Mouse (Mus musculus) common myeloid progenitor, adult 5-6 weeks (primary cell): ENCODE measurements around the gene Thsd7a. TPM values are rescaled to one million over a fixed set of nuclear protein-coding genes. Genes with fewer than 3 reads are reported as not detected.
A peak's percentile ranks its signal among the peaks of the same experiment; 100 is the strongest.

Experiments used
- ATAC-seq: replicated peaks from 2 replicates; pipeline ENCODE4 v1.8.0; 2016; ENCODE audit warnings: low read depth, mild to moderate bottlenecking, moderate TSS enrichment, inconsistent platforms; ENCODE audit not compliant: poor library complexity, severe bottlenecking
- total RNA-seq: library from RNA; stranded (forward); fragments of 200-1000, 187-1606 nt; gene quantifications from 2 replicates; pipeline ENCODE4 v1.2.3, GENCODE M21; 2017

The Thsd7a gene
- total RNA-seq, 1 experiment from 2014 or later, result not detected

DNA sequence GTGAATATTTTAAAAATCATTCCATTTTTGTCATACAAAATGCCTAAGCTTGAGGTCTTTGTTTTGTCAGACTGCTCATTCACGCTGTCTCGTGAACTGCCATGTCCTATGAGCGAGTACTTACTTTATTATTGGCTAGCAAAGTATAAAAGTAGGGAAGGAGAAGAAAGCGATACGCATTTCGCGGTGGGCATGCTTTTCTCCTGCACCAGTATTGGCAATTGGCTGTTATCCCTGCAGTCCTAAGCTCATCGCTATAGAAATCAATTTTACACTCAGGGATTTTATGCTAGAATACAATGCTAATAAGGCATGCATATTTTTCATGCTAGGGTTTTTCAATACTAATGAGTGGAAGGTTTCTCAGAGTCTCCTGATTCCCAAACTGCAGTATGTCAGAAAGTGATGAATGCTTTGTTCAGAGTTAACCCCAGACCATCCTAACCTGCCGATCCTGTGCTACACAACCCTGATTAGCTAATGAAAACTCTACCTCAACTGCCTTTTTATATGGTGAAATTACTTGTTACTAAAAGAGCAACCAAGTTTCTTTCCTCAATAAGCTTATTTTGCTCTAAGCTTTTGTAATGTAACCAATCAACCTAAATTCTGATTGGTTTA, 230.8 kb downstream of the Thsd7a start:
- ATAC-seq, result no peak

DNA sequence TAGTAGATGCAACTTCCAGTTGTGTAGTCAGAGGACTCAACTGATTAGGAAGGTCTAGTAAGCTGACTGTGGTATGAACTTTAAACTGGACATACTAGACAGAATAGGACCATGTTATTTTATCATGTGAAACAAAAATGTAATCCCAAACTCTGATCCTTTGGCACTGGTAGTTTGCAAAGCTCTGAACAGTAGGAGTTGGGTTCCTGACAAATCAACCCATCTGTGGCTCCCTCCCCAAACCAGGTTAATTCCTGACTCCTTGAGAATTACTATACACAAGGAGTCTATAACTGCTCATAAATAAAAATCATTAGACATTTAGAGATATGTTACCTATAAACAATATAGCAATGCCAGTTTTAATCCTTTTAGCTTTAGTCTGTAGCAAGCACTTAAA, 231.5 kb downstream of the Thsd7a start:
- ATAC-seq, result no peak

DNA sequence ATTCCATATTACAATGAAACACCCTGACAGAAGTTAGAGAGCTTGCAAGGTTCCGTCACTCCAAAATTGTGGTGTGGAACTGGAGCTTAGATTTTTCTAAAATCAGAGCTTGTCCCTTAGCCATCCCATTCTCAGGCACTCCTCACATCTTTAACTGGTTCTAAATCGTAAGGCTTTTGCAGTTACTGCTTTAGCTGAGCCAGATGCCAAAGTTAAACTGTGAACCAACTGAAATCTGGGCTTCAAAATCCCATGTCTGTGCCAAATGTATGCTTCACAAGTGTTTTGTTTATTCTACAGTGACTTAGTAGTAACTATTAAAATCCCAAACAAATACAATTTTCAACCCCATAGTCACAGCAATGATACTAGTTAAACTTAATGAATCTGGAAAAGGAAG, 242.3 kb downstream of the Thsd7a start:
- ATAC-seq, result no peak

DNA sequence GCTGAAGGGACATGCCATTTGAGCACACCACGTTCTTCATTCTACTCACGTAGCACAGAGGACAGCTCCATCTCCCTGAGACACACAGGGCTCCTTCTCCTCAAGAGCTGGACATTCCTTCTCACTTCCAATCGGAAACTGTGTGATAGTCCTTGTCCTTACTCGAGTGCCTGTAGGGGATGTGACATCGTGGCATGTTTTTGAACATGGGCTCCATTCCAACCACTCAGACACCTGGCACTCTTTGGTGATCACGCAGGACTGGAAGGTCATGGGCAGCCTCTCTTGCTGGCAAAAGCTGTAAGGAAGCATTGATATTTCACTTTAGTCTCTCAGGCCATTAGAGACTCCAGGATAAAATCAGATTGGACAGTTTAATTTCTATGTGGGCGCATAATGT, 245.3 kb downstream of the Thsd7a start:
- no peak for ATAC-seq

DNA sequence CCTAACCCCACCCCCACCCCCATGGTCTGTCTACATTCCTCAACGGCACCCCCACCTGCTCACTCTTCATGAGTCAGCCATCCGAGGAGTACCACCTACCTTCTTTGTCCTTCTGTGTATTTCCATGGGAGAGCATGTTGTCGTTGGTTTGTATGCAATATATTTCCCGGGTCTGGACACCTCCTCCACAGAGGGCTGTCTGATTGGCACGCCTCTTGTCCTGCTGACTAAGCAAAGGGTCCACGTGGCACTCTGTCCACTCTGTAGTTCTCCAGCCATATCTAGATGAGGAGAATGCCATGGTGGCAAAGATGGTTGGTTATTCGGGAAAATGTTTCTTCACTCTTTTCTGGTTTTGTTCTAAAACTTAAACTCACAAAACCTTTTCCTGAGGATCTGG, 248.3 kb downstream of the Thsd7a start:
- no peak for ATAC-seq

DNA sequence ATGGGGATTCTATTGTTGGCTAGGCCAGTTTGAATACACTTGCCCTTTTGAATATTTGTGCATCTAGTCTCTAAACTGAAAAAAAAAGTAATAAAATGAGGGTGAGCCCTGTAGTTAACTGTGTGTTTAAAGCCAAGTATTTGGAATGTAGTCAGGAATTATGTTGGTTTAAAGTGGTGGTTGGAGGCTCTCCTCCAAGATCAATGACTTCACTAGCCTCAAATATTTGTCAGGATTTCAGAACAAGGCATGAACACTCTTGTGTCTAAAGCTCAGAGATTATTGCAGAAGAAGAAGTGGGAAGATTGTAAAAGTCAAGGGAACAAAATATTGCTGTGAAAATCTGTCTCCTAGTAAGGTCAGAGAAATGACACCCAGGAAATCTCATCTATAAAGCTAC, 249.3 kb downstream of the Thsd7a start:
- ATAC-seq, result no peak

DNA sequence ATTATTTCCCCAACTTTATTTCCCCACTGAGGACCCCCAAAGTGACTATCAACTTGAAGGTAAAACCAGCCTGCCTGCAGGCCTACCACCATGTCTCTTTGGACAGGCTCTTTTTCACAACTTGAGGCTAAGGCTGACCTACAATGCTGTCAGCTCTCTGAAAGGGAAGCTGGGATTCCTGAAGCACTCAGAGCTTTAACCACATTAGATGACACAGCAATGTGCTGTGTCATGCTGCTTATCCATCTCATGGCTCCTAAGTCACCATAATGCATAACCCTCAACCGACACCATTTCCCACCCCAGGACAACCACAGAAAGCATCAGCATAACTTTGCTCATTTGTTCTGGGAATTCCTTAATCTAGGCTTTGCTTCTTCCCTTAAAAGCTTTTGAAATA, 255.6 kb downstream of the Thsd7a start:
- ATAC-seq, result peak; percentile 100

DNA sequence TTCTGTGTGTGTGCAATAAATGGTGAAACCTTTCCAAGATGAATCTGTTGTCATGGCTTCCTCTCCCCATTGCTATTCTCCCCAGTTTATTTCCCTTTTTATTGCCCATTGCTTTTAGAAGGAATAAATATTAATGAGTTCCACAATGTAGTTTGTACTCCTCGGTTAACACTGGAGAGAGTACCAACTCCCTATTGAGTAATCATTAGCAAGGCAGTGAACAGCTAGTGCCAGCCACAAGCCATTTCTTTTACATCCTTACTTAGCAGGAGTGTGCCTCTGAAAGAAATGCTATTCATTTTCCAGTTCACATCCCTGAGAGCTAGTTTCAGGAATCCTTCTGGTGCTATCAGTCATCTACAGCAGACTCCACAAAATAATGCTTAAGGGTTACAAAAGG, 260.3 kb downstream of the Thsd7a start:
- ATAC-seq, result no peak

DNA sequence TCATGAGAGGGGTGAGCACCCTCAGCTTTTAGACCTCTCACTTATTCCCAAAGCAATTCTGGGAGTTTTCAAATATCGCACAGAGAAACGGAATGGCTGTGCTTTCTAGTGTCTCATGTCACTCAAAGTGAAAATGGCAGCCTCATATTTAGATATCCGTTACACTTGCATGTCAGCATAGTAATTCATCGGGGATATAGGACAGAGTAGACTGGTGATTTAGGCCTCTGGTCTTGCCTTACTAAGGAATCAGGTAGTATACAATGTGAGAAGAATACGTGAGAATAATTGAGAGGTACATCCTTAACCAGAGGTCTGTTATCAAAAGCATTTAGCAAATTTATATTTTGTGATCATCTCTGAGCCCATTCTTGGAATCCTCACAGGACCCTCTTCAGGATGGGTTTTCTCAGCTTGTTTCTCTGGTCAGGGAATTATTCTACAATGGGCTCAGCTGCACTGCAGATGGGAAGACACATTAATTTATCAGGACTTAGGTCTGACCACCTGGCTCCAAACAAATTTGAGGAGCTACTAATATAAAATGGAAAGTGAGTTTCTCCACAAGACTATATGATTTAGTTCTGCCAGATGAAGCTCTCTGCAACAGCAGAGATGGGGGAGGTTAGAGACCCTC, 267.6 kb downstream of the Thsd7a start:
- no peak for ATAC-seq

DNA sequence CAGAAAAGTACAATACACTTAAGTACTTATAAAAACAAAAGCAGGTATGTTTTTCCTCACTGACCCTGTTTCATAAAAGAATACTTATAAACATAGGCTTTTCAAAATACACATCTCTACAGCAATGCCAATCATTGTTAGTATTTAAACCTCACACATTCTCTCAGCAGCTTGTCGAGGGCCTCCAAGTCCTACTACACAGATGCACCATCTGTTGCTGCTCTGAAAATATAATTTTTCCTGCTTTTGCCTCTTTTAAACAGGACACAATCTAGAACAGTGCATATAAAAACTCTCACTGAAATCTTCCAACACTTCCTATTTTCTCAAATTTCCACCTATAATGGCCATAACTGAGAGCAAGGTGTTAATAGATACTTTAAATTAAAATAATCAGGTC, 270.9 kb downstream of the Thsd7a start:
- no peak for ATAC-seq

DNA sequence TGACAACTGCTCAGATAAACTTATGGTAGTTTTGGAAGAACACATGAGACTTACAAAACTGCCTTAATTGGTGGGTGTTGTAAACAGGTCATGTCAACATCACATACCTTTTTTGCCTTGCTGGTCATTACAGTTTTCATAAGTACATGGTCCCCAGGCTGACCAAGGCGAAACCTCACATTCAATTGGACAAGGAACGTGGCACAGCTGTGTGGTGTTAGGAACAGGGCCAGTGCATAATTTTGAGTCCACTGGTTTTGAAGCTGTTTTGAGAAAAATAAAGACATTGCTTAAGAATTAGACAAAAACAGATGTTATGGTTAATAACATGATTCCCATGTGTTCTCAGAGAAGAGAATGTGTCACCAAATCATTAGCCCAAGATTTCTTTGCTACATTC, 278.3 kb downstream of the Thsd7a start:
- ATAC-seq, result no peak

DNA sequence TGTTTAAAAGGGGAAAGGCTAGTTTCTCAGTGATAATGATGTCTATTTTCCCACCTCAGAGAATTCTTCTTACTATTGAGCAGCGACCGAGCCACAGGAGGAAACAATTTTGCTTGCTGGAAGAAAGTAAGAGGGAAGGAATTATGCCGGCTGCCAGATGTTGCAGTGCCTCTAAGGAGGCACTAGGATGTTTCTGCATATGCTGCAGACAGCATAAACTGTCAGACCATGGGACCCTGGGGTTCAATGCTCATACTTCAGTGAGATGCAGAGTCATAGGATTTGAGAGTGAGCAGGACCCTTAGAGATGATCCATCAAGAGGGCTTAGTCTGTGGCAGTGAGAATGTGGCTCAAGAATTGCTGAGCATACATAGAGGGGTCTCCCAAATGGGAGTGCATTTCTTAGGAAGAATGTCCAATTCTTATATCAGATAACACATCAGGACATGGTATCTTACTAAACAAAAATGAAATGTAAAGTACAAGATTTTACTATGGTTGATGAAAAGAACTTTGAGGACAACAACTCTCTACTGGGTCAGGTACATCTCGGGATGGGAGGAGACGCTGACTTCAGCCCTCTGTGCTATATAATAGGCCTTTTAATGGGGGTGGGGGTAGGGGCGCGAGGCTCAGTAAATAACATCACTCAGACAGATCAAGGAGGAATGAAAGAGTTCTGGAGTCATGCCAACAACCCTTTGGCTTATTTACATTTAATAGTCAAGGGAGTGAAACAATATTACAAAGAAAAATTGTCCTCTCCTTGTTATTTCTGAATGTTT, 281.7 kb downstream of the Thsd7a start:
- ATAC-seq, result no peak

DNA sequence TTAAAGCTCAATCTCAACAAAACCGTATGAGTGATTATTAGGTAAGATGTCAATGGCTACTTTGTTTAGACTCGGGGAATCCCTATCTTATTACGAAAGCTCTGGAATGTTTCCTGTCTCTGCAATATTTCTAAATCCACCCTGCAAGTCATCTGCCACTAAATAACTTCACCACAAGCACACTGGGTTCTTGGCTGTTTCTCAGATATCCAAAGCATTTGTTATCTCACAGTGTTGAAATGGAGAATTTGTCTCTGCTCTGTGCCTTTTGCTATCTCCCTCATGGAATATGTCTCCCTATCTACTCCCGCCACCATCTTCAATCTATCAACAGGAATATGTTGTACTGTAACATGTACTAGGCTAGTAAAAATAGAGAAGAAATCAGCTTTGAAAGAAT, 290.4 kb downstream of the Thsd7a start:
- no peak for ATAC-seq

DNA sequence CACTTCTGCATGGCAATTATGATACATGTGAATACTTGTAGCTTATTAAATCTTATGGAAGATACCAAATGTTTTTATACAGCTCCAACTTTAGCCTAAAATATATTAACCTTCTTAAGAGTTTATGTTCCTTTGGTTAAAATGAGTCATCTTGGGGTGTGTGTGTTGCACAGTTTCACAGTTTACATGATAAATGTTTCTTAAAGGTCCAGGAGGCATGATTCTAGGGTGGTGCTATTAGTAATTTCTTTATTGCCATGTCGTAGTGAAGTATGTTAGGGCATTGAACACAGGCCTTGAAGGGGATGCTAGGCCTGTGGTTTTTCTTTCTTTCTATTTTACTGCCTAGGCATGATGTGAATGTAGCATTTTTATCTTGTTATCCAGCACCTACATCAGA, 291.8 kb downstream of the Thsd7a start:
- no peak for ATAC-seq

DNA sequence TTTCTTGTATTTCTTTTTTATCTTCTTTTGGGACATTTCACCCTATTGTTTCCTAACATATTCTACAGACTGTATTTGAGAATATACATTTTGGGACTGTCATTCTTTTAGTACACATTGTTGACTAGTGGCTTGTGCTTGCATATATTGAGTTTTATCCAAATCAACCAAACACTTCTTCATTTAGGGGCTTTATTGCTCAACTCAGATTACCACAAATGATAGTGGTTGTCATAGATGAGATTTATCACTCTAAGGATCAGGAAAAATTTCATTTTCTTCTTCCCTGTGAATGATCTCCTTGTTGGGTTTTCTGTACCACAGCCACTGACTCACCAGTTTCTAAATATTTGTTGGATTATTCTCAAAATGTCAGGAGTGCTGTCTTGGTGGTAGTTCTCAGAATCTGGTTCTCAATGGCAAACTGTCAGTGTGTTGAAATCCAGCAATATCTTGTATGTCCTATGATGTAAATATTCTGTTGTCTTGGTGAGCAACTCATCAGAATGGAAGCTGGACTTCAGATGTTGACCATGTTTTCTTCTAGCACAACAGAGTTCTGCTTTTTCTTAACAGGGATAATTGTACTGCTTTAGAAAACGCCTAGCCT, 294.2 kb downstream of the Thsd7a start:
- peak; percentile 50 for ATAC-seq

DNA sequence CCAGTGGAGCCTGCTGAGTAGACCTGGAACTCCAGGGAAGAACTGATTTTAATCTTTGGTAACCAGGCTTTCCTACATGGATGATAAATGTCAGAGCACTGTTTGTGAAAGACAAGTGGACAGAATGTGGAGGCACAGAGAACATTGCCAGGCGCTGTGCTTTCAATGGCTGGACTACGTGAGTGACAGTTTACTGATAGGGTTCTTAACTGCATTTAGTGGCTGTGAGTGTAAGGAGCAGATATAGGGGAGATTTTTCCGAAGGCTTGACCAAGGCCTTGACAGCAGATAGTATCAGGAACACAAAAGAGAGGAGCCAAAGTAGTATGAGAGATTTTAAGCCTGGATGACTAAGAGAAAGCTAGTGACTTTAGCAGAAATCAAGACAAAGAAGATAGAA, 295.1 kb downstream of the Thsd7a start:
- 0 out of 2 replicates have a peak, but pooled peaks have one; percentile 39 for ATAC-seq

DNA sequence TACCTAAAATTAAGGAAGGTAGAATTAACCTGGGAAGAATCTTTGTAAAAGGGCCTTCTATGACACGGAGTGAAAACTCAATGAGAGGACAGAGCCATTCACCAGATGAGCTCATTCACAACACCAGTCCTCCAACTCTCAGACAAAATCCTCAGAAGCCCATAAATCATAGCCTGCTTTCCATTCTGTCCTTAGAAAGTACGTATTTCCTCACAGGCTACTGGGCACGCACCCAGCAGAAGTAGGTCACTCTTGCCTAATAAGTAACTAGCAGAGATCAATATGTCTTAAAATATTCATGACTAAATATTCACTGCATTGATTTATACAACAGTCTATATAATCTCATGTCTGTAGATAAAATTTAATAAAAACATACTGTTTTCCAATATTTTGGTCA, 300.4 kb downstream of the Thsd7a start:
- no peak for ATAC-seq

DNA sequence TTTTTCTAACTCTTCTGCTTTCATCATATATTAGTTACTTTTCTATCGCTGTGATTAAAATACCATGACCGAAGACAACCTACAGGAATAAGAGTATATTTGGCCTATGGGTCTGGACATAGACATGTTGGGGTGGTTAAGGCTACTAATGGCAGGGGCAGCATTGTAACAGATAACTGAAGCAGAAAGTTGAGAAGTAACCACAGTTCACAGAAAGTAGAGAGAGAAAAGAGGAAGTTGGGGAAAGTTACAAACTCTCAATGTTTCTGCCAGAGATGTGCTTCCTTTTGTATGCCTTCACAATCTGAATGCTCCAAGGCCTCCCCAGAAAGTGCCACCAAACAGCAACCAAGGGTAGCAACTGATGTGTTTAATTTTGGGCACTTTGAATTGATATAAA, 303.7 kb downstream of the Thsd7a start:
- peak; percentile 98 for ATAC-seq

DNA sequence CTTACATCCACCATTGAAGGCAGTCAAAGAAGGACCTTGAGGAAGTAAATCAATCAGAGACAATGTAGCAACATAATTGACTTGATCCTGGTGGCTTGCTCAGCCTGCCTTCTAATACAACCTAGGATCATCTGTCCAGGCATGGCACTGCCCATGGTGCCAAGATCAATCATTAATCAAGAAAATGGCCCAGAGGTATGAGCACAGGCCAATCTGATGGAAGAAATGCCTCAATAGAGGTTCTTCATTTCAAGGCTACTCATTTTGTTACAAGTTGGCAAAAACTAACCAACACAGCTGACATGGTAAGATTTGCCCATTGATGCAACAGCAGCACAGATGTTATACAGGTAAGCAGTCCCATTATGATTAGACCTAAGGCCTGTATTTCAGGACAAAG, 309.6 kb downstream of the Thsd7a start:
- ATAC-seq, result no peak

DNA sequence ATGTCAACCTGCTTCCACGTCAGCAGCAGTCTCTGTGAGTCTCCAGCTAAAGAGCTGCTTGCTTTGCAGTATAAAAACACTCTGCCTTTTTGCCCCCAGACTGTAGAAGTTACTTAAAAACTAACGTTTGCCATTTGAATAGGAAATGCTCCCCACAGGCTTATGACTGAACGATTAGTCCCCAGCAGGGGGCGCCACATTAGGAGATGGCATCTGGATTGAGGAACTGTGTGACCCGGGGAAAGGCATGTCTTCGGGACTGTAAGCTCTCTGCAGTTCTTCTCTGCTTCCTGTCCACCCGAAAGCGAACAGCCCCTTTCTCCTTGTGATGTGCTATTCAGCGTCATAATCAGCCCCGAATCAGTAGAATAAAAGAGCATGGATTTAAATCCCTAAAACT, 330.1 kb downstream of the Thsd7a start:
- ATAC-seq, result no peak

DNA sequence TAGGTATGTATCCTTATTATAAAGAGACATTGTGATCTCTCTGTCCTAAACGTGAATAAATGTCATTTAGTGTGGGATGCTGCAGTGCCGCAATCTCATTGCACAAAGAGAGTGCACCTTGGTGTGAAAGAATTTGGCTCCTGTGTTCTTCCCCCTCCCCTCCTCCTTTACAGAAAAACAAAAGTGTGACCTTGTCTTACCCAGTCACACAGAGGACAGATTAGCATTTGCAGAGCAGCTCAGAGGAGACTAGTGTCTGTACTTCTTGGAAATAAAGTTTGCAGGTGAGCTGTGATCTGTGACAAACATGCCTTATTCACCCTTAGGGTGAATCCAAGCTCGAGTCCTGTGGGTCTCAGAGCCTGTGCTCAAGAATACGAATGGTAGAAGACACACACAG, 332.2 kb downstream of the Thsd7a start:
- no peak for ATAC-seq
